Mouse (Mus musculus) liver, embryonic 14.5 days (tissue): Measurements from ENCODE around the gene Ifna12.

Source experiments
- CTCF ChIP-seq: IDR thresholded peaks from 2 replicates; pipeline ENCODE4 v1.5.1; 2016; ENCODE audit warnings: antibody characterized with exemption, low read depth, control low read depth
- EP300 ChIP-seq: IDR thresholded peaks from 2 replicates; pipeline ENCODE4 v1.6.1; 2016; ENCODE audit warnings: antibody characterized with exemption, low read depth

DNA sequence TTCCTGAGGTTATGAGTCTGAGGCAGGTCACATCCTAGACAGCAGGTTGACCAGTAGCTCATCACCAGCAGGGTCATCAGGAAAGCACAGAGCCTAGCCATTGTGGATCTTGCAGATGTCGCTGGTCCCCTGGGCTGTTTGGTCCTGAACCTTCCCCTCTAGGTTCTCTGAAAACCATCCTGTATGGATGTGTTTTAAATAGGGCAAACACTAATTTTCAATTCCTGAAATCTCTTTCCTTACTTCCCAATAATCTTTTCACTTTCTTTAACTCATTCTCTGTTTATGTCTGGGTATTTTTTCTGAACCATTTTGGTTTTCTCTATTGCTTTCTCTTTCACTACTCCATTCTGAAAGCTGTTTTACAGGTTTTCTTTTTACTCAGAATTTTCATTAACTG lies 31.5 kb downstream of the Ifna12 start, which contains the start of gene Ifna14:
- TF ChIP-seq EP300 (no peak), CTCF (no peak)
